Mouse (Mus musculus) bone marrow macrophage, adult 2 months (primary cell): ENCODE results near the gene Chchd3.

Experiments used
- CTCF ChIP-seq: IDR thresholded peaks from 2 replicates; pipeline ENCODE4 v1.5.1; 2012; ENCODE audit warnings: low read depth, mild to moderate bottlenecking, low read length, moderate library complexity
- POLR2A ChIP-seq: IDR thresholded peaks from 2 replicates; pipeline ENCODE4 v1.6.1; 2012; ENCODE audit warnings: mild to moderate bottlenecking, low read depth, low read length, borderline replicate concordance

GRCm38 (mm10) chr6:32783102-32783501, 277.0 kb downstream of the Chchd3 start:
- TF ChIP-seq POLR2A (no peak), CTCF (no peak)
